In genomic region chr14:45850588-45850987, GRCm38 (mm10) we compare ENCODE assay signal across 18 mouse cellular contexts.
DNase-seq lines count a peak whose midpoint lies in the region; ATAC-seq and TF ChIP-seq lines count a peak whose summit lies in the region.
"Had no signal": no experiment of that assay in that cellular context is flagged by ENCODE, and none has a peak within 500 bp of the region (broad histone marks: within the 10 kb centered on the region; RNA-seq: fewer than 3 reads in every experiment).

No protein-coding gene starts in this region.

- intact Hi-C loops in heart, postnatal 36 days (cut with DNase I): no loop called here

- no peak for TF ChIP-seq EP300 in CH12.LX (IDR thresholded peaks at IDR 0.05; ENCODE audit: low read length)

- no peak for DNase-seq in heart, postnatal 36 days
- DNase-seq in CH12.LX (ENCODE audit: extremely low read depth): no peak
- DNase-seq in R1 (ENCODE audit: low read depth, low spot score): peak; percentile 13
- DNase-seq in heart, postnatal 4 days: peak; percentile 48
- DNase-seq: cerebellum, adult 9-11 months; liver; liver, postnatal 0 days; lung, postnatal 14 days; thymus, adult 2 months had no signal

- WGBS in heart, embryonic 16.5 days: 34% methylated on average over 8 of the region's 8 CpGs
- WGBS in kidney, embryonic 16.5 days: 64% methylated on average over 8 of the region's 8 CpGs

- H3K4me2 ChIP-seq in heart, embryonic 16.5 days (ENCODE audit: low read depth, low read length): peak overlapping the region; percentile 26
- H3K4me2 ChIP-seq in CH12.LX (ENCODE audit: insufficient read depth, low read depth, poor library complexity, severe bottlenecking): peak overlapping the region; percentile 42; the same call in 1 of the 2 replicates
- H3K4me2 ChIP-seq in kidney, embryonic 16.5 days (replicated peaks; ENCODE audit: low read depth, low read length): no peak overlapping the region
- H3K4me2 ChIP-seq: hindbrain, embryonic 15.5 days; midbrain, embryonic 15.5 days; stomach, embryonic 15.5 days had no signal

- H3K9me3 ChIP-seq in heart, embryonic 16.5 days (replicated peaks; ENCODE audit: control insufficient read depth, low read length): no peaks in the 10 kb centered on the region; the same call in 1 of the 2 replicates
- H3K9me3 ChIP-seq in CH12.LX (replicated peaks; ENCODE audit: low read length): no peaks in the 10 kb centered on the region
- H3K9me3 ChIP-seq in kidney, embryonic 16.5 days (ENCODE audit: low read length): no peaks in the 10 kb centered on the region
- H3K9me3 ChIP-seq: forebrain, embryonic 10.5 days; hindbrain, embryonic 15.5 days; midbrain, embryonic 15.5 days; stomach, embryonic 15.5 days had no signal

- H3K79me2 ChIP-seq in CH12.LX (replicated peaks; ENCODE audit: control insufficient read depth, extremely low read depth, insufficient read depth, poor library complexity, severe bottlenecking): no peaks in the 10 kb centered on the region

- H3K27ac ChIP-seq in heart, embryonic 16.5 days (ENCODE audit: low read length): 0 out of 2 replicates have a peak overlapping the region, but pooled peaks have one; percentile 27
- no peak overlapping the region for H3K27ac ChIP-seq in CH12.LX (ENCODE audit: insufficient read depth, low read depth)
- H3K27ac ChIP-seq in kidney, embryonic 16.5 days (ENCODE audit: low read length): no peak overlapping the region
- H3K27ac ChIP-seq: forebrain, embryonic 10.5 days; hindbrain, embryonic 15.5 days; midbrain, embryonic 15.5 days; stomach, embryonic 15.5 days had no signal

- H3K27me3 ChIP-seq in heart, embryonic 16.5 days (ENCODE audit: control insufficient read depth, insufficient read depth, low read length): no peaks in the 10 kb centered on the region
- no peaks in the 10 kb centered on the region for H3K27me3 ChIP-seq in CH12.LX (replicated peaks)
- no peaks in the 10 kb centered on the region for H3K27me3 ChIP-seq in kidney, embryonic 16.5 days (ENCODE audit: insufficient read depth, low read length)
- H3K27me3 ChIP-seq: hindbrain, embryonic 15.5 days; megakaryocyte, embryonic 14.5 days; midbrain, embryonic 15.5 days; stomach, embryonic 15.5 days had no signal

- peak; percentile 58 for ATAC-seq in heart, embryonic 16.5 days (replicated peaks; ENCODE audit: extremely low read depth, insufficient read depth, low FRiP score)
- no peak for ATAC-seq in monocyte, adult 5-6 weeks (replicated peaks; ENCODE audit: insufficient number of reproducible peaks, low FRiP score, low TSS enrichment, poor library complexity, severe bottlenecking)
- no peak for ATAC-seq in kidney, embryonic 16.5 days (ENCODE audit: low FRiP score, low TSS enrichment)
- ATAC-seq: intestine, embryonic 16.5 days; liver, postnatal 0 days; midbrain, embryonic 15.5 days had no signal

- no peak for TF ChIP-seq CTCF in CH12.LX (conservative IDR thresholded peaks at IDR 0.05 in 1 of 2, IDR thresholded peaks at IDR 0.05 in 1 of 2; ENCODE audit: low read depth in 2 of 2, low read length in 2 of 2)

- in situ Hi-C loops in CH12.LX (cut with MboI; ENCODE audit: low pct_ligation_motif_present, low pct_unique_long_range_greater_than_20kb, low sequenced_read_pairs): no loop called here

- TF ChIP-seq POLR2A in CH12.LX (IDR thresholded peaks at IDR 0.05; ENCODE audit: low read depth, low read length): no peak

- H3K4me3 ChIP-seq in heart, embryonic 16.5 days (ENCODE audit: low read length): peak overlapping the region; percentile 1; the same call in 1 of the 2 replicates
- no peak overlapping the region for H3K4me3 ChIP-seq in CH12.LX (replicated peaks in 1 of 3; ENCODE audit: low read depth in 2 of 3, low read length in 2 of 3, poor library complexity in 1 of 3)
- no peak overlapping the region for H3K4me3 ChIP-seq in kidney, embryonic 16.5 days (ENCODE audit: low read length)
- H3K4me3 ChIP-seq: forebrain, embryonic 10.5 days; hindbrain, embryonic 15.5 days; megakaryocyte, embryonic 14.5 days; midbrain, embryonic 15.5 days; stomach, embryonic 15.5 days had no signal

- H3K9ac ChIP-seq in heart, embryonic 16.5 days (ENCODE audit: low read length): no peak overlapping the region
- H3K9ac ChIP-seq in CH12.LX (ENCODE audit: insufficient read depth, low read depth): no peak overlapping the region
- H3K9ac ChIP-seq in kidney, embryonic 16.5 days (replicated peaks; ENCODE audit: low read length): no peak overlapping the region
- H3K9ac ChIP-seq: hindbrain, embryonic 15.5 days; liver, postnatal 0 days; midbrain, embryonic 15.5 days; stomach, embryonic 15.5 days had no signal

- no peaks in the 10 kb centered on the region for H3K36me3 ChIP-seq in heart, embryonic 16.5 days (ENCODE audit: control insufficient read depth, insufficient read depth)
- no peaks in the 10 kb centered on the region for H3K36me3 ChIP-seq in CH12.LX (replicated peaks in 1 of 2; ENCODE audit: control insufficient read depth in 1 of 2, insufficient read depth in 1 of 2, low read length in 1 of 2)
- no peaks in the 10 kb centered on the region for H3K36me3 ChIP-seq in kidney, embryonic 16.5 days (ENCODE audit: insufficient read depth, low read length)
- H3K36me3 ChIP-seq: forebrain, embryonic 10.5 days; hindbrain, embryonic 15.5 days; midbrain, embryonic 15.5 days; stomach, embryonic 15.5 days had no signal

- dilution Hi-C loops in CH12.LX (cut with MboI; ENCODE audit: extremely low pct_ligation_motif_present, extremely low pct_unique_long_range_greater_than_20kb, low sequenced_read_pairs): no loop called here

- H3K4me1 ChIP-seq in heart, embryonic 16.5 days (ENCODE audit: control insufficient read depth, insufficient read depth, low read length): peaks cover 7% of the 10 kb centered on the region
- H3K4me1 ChIP-seq in CH12.LX (ENCODE audit: control insufficient read depth in 1 of 2, insufficient read depth in 2 of 2): peaks cover 0 to 4% of the 10 kb centered on the region in 2 experiments; a peak in 1 of 4 replicates
- no peaks in the 10 kb centered on the region for H3K4me1 ChIP-seq in kidney, embryonic 16.5 days (ENCODE audit: insufficient read depth, low read length)
- H3K4me1 ChIP-seq: forebrain, embryonic 10.5 days; hindbrain, embryonic 15.5 days; megakaryocyte, embryonic 14.5 days; midbrain, embryonic 15.5 days; stomach, embryonic 15.5 days had no signal

- TF ChIP-seq RAD21 in CH12.LX (IDR thresholded peaks at IDR 0.05; ENCODE audit: low read depth, low read length): no peak

TF ChIP-seq in CH12.LX, 34 proteins besides CTCF, POLR2A, EP300 and RAD21:
- TF ChIP-seq USF2 (conservative IDR thresholded peaks at IDR 0.05; ENCODE audit: low read depth, low read length): no peak
- TF ChIP-seq MAZ (IDR thresholded peaks at IDR 0.05; ENCODE audit: low read depth, low read length): no peak
- no peak for TF ChIP-seq MYC (IDR thresholded peaks at IDR 0.05; ENCODE audit: low read depth, low read length)
- TF ChIP-seq UBTF (IDR thresholded peaks at IDR 0.05; ENCODE audit: low read depth, low read length): no peak
- TF ChIP-seq ZC3H11A (IDR thresholded peaks at IDR 0.05; ENCODE audit: low read depth, low read length): no peak
- TF ChIP-seq POLR2AphosphoS2 (IDR thresholded peaks at IDR 0.05; ENCODE audit: low read depth, low read length): no peak
- no peak for TF ChIP-seq ELF1 (IDR thresholded peaks at IDR 0.05; ENCODE audit: low read depth, low read length)
- no peak for TF ChIP-seq TCF12 (IDR thresholded peaks at IDR 0.05; ENCODE audit: low read depth, low read length)
- no peak for TF ChIP-seq SIN3A (IDR thresholded peaks at IDR 0.05; ENCODE audit: low read length)
- TF ChIP-seq ZNF384 (IDR thresholded peaks at IDR 0.05; ENCODE audit: low read depth, low read length): no peak
- TF ChIP-seq GABPA (IDR thresholded peaks at IDR 0.05; ENCODE audit: insufficient replicate concordance, low read depth, low read length): no peak
- no peak for TF ChIP-seq IRF4 (IDR thresholded peaks at IDR 0.05; ENCODE audit: low read depth, low read length)
- no peak for TF ChIP-seq ZMIZ1 (IDR thresholded peaks at IDR 0.05; ENCODE audit: low read depth, low read length)
- TF ChIP-seq MAFK (IDR thresholded peaks at IDR 0.05; ENCODE audit: insufficient replicate concordance, low read length): no peak

Comparison
In these comparisons a context has a peak if more than half of its experiments do, and no peak if none do; other contexts are left out.
1. DNase-seq: peak in R1 (single experiment) and heart, postnatal 4 days (single experiment); none in heart, postnatal 36 days (0 of 2) and CH12.LX (single experiment).